Mouse (Mus musculus) natural killer cell, adult 2 months (primary cell): ENCODE measurements around the gene Impdh2.
"Not testable (repeated sequence)": the region's sequence is repeated elsewhere in the genome, so short reads cannot be mapped to it uniquely, and the experiment has no call there.

ENCODE experiments used
- DNase-seq, 2 experiments: peaks; one replicate each; pipeline ENCODE4 v3.0.0; 2022; ENCODE audit warnings: low spot score in 2 of 2

Impdh2 gene

DNA sequence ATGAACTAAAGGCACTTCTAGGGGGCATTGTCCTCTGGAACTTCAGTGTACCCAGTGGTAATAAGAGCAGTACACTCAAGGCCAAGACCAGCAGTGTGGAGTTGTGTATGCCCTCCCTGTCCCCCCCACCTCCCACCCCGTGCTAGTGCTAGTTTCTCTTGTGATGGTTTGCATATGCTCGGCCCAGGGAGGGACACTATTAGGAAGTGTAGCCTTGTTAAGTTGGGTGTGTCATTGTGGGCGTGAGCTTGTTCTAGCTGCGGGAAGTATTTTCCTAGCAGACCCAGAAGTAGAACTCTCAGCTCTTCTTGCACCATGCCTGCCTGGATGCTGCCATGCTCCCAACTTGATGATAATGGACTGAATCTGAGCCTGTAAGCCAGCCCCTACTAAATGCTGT, 41.9 kb downstream of the Impdh2 start:
- no peak for DNase-seq

DNA sequence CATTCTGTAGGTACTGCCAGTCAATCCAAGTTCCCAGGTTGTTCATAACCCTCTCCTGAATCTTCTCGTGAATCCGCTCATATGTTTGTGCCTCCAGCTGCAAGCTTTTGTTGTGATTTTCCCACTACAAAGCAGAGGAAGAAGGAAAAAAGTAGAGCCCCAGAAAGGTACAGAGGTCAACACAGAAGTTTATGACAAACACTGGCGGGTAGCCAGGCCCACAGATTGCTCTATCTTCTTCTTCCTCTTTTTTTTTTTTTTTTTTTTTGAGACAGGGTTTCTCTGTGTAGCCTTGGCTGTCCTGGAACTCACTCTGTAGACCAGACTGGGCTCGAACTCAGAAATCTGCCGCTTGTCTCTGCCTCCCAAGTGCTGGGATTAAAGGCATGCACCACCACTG, 47.8 kb downstream of the Impdh2 start:
- DNase-seq, result not testable (repeated sequence)

DNA sequence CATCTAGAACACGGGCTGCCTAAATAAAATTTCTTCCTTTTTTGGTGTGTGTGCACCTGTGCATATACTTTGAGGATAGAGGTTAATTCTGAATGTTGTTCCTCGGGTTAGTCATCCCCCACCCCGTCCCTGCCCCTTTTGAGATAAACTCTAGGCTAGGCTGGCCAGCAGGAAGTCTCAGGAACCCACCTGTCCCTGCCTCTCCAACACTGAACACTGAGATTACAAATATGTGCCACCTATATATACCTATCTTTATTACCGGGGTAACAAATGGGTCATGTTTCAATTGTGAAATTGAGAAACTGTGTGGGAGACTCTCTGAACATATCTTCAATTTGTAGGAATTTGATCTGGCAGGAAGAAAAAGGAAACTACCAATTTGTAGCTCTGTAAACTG, 48.8 kb downstream of the Impdh2 start:
- no peak for DNase-seq

DNA sequence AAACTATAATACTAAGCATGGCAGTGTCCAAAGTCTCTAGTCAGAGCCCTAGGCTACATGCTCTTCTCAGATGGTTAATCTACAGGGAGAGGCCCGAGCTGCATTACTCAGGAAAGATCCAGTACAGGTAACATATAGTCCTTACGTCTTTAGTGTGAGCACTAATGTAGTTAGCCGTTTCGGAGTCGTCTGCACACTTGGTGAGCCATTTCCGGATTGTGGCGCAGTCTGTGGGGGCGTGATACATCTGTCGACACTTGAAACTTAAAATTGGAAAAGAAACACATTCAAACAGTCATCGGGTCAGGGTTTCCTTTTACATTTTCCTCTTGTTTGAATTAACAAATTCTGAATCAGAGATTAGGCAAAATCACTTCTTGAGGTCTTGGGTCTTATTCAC, 51.4 kb downstream of the Impdh2 start:
- DNase-seq, result no peak
